Mouse (Mus musculus) neural tube, embryonic 14.5 days (tissue): ENCODE measurements around the gene Anks1b. TPM values are rescaled to one million over a fixed set of nuclear protein-coding genes. Genes with fewer than 3 reads are reported as not detected.

Source experiments
- ATAC-seq: fragments of 200-750 bp; cut with Nextera tagmentation; 2 replicates; pipeline ENCODE4 v1.8.0; 2017; ENCODE audit warnings: low read depth, mild to moderate bottlenecking, moderate TSS enrichment, moderate library complexity
- H3K27ac ChIP-seq: fragments of 300-500 bp; sonication (generic); 2 replicates; pipeline ENCODE4 v1.5.1; 2014; ENCODE audit warnings: low read depth, mild to moderate bottlenecking, control low read depth, low read length, moderate library complexity, mixed read lengths
- H3K27me3 ChIP-seq: fragments of 300-500 bp; sonication (generic); 2 replicates; pipeline ENCODE4 v1.6.1; 2014; ENCODE audit warnings: low read length; ENCODE audit not compliant: control insufficient read depth, insufficient read depth
- H3K36me3 ChIP-seq: fragments of 300-500 bp; sonication (generic); 2 replicates; pipeline ENCODE4 v1.6.1; 2014; ENCODE audit warnings: low read length, mixed read lengths; ENCODE audit not compliant: control insufficient read depth, insufficient read depth
- H3K4me1 ChIP-seq: fragments of 300-500 bp; sonication (generic); 2 replicates; pipeline ENCODE4 v1.6.1; 2014; ENCODE audit warnings: low read length; ENCODE audit not compliant: control insufficient read depth, insufficient read depth
- H3K4me2 ChIP-seq: fragments of 300-500 bp; sonication (generic); 2 replicates; pipeline ENCODE4 v1.6.1; 2014; ENCODE audit warnings: mild to moderate bottlenecking, low read depth, low read length, control low read depth
- H3K4me3 ChIP-seq: fragments of 300-500 bp; sonication (generic); 2 replicates; pipeline ENCODE4 v1.5.1; 2014; ENCODE audit warnings: low read depth, low read length, control low read depth, mixed read lengths
- H3K9ac ChIP-seq: fragments of 300-500 bp; sonication (generic); replicated peaks from 2 replicates; pipeline ENCODE4 v1.6.1; 2014; ENCODE audit warnings: low read depth, mild to moderate bottlenecking, control low read depth, low read length, mixed read lengths
- H3K9me3 ChIP-seq: fragments of 300-500 bp; sonication (generic); 2 replicates; pipeline ENCODE4 v1.6.1; 2016; ENCODE audit warnings: low read length; ENCODE audit not compliant: control insufficient read depth
- WGBS: fragments of 180-500 bp; shearing (Covaris S2); extraction: QIAGEN DNeasy Blood & Tissue Kit; methylation state at CpG from one replicate; pipeline ENCODE4 v1.1.7; 2014; 5-methylcytosine and 5-hydroxymethylcytosine counted together
- polyA plus RNA-seq: library from polyadenylated mRNA; unstranded; fragments of >200 nt; fragmentation: Nextera tagmentation; extraction: Ambion mirVana; gene quantifications from 2 replicates; pipeline ENCODE4 v1.2.1, GENCODE M21; 2014

The Anks1b gene
- polyA plus RNA-seq, 1 experiment from 2014 or later, result 79.1 TPM

DNA sequence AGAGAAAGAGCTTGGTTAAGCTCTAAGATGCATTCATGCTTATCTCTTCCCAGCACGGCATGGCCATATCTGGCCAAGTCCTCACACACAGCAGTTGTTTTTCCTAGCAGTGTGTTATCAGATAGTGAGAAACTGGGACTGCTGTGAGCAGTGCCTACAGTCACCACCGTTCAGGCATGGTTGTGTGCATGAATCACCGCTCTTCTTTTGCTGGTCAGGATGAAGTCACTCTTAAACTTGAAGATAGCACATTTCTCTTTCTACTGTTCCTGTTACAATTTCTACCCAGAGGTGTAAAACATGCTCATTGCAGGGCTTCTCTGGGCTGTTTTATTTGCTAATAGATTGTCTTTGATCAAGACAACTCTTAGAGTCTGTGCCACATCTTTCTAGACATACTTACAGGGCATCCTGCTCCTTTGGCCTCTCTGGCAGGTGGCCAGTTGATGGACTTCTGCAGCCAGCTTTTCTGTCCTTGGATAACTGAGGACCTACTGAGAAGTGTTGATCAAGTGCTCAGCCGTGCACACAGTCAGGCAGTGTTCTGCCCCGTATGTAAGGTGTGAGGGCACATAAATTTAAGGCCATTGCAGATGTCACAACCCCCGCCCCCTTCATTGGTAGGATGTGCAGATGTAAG, 296.8 kb downstream of the Anks1b start:
- Histone ChIP-seq H3K4me3 (no peak overlapping the region), H3K9me3 (no peaks in the 10 kb centered on the region), H3K4me2 (no peak overlapping the region), H3K27me3 (no peaks in the 10 kb centered on the region), H3K36me3 (no peaks in the 10 kb centered on the region), H3K4me1 (no peaks in the 10 kb centered on the region), H3K27ac (no peak overlapping the region), H3K9ac (no peak overlapping the region)
- ATAC-seq, result no peak
- 85% methylated on average over 6 of the region's 6 CpGs for WGBS

DNA sequence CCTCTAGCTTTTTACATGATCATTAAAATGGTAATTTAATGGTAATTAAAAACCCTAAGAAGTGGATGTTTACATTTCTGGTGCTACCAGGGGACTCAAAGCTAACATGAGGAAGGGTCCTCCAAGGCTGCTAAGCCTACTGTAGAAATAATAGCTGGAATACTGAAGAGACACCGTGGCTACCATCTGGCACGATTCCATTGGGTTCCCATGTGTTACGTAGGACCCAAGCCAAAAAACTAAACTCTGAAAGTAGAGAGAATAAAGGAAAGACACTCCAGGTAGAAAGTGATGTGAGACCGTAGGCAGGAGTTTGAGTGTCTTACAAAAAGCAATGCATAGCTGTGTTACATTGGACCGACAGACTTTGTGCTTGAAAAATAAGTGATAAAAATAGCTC, 317.1 kb downstream of the Anks1b start:
- H3K4me3 ChIP-seq, result no peak overlapping the region
- no peaks in the 10 kb centered on the region for H3K9me3 ChIP-seq
- no peaks in the 10 kb centered on the region for H3K36me3 ChIP-seq
- H3K4me2 ChIP-seq, result no peak overlapping the region
- WGBS, result 59% methylated on average over 5 of the region's 5 CpGs
- H3K4me1 ChIP-seq, result no peaks in the 10 kb centered on the region
- H3K27me3 ChIP-seq, result no peaks in the 10 kb centered on the region
- no peak for ATAC-seq
- no peak overlapping the region for H3K27ac ChIP-seq
- H3K9ac ChIP-seq, result no peak overlapping the region

DNA sequence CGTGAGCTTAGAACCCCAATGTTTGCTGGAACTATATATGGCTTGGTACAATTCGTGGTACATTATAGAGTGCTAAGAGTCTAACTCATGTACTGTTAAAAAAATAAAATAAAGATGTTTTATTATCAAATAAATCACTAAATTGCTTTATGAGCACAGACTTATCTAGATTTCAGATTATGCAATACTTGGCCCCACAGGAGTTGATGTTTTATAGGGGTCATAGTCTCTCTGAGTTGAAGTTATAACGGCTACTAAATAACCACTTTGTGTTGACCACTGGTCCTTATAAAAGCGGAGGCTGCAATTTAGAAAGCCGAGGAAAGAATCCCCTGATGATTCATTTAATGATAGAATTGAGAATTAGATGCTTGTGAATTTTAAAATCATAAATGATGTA, 323.6 kb downstream of the Anks1b start:
- Histone ChIP-seq H3K4me3 (no peak overlapping the region), H3K4me1 (no peaks in the 10 kb centered on the region), H3K36me3 (no peaks in the 10 kb centered on the region), H3K27ac (no peak overlapping the region), H3K27me3 (no peaks in the 10 kb centered on the region), H3K4me2 (no peak overlapping the region), H3K9ac (no peak overlapping the region), H3K9me3 (no peaks in the 10 kb centered on the region)
- ATAC-seq, result no peak
- 78% methylated on average over 5 of the region's 5 CpGs for WGBS

DNA sequence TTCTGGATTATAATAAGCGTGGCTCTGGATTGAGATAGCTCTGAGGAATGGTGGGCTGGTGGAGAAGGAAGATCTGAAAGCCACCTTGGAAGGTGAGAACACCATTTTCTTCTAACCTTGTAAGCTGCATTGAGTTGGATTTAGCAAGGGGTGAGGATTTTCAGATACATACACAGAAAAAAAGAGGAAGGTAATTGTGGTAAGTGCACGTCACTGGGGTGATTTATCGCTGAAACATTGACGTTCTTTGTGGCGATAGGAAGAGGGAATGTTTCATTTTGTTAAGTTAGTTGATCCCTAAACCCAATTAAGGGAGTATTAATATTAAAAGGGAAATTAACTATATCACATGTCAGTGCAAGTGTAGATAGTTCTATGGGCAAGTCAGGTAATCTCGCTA, 336.7 kb downstream of the Anks1b start:
- ATAC-seq, result no peak
- Histone ChIP-seq H3K27ac (no peak overlapping the region), H3K9ac (no peak overlapping the region), H3K4me2 (no peak overlapping the region), H3K4me3 (no peak overlapping the region), H3K36me3 (no peaks in the 10 kb centered on the region), H3K9me3 (no peaks in the 10 kb centered on the region), H3K27me3 (no peaks in the 10 kb centered on the region), H3K4me1 (no peaks in the 10 kb centered on the region)
- 89% methylated on average over 6 of the region's 6 CpGs for WGBS

DNA sequence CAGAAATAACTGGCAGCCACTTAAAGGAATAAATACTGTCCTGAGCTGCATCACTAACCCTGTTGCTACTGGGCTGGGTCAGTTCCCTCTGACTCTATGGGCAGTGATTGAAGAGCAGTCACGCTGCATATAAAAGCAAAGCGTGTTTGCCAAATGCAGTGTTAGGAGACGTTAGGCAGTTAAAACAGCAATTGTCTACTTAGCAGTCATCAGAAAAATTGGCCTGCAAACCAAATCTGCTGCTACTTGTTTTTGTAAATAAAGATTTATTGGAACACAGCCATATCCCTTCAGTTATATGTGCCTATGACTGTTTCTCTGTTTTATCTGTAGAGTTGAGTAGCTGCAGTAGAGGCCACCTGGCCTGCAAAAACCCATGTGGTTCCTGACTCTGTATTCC, 347.2 kb downstream of the Anks1b start:
- no peak for ATAC-seq
- Histone ChIP-seq H3K4me1 (no peaks in the 10 kb centered on the region), H3K4me3 (no peak overlapping the region), H3K9ac (no peak overlapping the region), H3K27me3 (no peaks in the 10 kb centered on the region), H3K4me2 (no peak overlapping the region), H3K27ac (no peak overlapping the region), H3K9me3 (no peaks in the 10 kb centered on the region), H3K36me3 (no peaks in the 10 kb centered on the region)
- WGBS, result 69% methylated on average over 3 of the region's 3 CpGs

DNA sequence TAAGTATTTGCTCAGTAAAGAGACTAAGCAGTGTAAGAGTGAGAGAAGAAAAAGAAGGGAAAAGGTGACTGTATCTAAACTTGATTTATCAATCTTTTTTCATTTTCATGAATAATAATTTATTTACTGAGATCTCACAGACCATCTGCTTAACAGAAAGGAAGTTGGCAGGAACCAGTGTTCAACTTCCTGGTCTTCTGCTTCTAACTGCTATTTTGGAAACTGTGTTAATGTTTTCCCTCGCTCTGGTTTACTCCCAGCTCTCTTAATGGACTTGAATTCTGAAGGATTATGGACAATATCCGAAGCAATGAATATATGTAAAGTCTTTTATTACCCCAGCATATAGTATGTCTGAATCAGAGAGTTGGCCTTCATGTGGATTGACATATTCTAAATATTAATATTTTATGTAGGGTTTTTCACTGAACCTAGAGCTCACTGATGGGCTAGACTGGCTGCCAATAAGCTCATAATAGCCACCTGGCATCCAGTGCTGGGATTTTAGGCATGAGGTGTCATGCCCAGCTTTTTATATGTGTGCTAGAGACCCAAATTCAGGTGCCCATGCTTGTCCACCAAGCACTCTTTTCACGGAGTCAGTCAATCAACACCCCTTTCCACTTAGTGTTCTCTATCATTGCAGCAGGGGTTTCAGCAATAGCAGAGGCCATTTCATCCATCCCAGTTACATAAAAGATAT, 349.6 kb downstream of the Anks1b start:
- H3K4me3 ChIP-seq, result no peak overlapping the region
- no peak overlapping the region for H3K4me2 ChIP-seq
- ATAC-seq, result no peak

DNA sequence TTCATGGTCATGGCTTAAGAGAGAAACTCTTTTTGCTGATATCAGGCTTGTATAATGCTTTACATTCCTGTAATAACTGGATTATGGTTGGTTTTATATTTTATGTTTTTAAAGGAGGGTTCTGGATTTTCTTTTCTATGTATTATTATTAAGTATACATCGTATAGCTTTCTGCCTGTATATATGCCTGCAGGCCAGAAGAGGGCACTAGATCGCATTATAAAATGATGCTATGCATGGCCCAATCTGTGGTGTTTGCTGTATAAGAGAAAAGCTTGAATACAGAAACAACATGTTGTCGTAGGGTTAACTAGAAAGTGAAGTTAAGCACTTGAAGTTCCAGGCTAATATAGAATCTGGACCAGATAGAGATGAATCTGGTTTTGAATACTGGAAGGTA, 362.0 kb downstream of the Anks1b start:
- H3K4me2 ChIP-seq, result no peak overlapping the region
- H3K4me1 ChIP-seq, result no peaks in the 10 kb centered on the region
- no peaks in the 10 kb centered on the region for H3K36me3 ChIP-seq
- H3K9me3 ChIP-seq, result no peaks in the 10 kb centered on the region
- no peak overlapping the region for H3K4me3 ChIP-seq
- no peaks in the 10 kb centered on the region for H3K27me3 ChIP-seq
- no peak for ATAC-seq
- H3K27ac ChIP-seq, result no peak overlapping the region
- H3K9ac ChIP-seq, result no peak overlapping the region
- WGBS, result 83% methylated on average over 3 of the region's 3 CpGs

More for the DNA sequence above, 349.6 kb downstream of the Anks1b start:
- H3K27me3 ChIP-seq, result no peaks in the 10 kb centered on the region
- H3K36me3 ChIP-seq, result no peaks in the 10 kb centered on the region
- H3K4me1 ChIP-seq, result no peaks in the 10 kb centered on the region
- no peak overlapping the region for H3K27ac ChIP-seq
- H3K9ac ChIP-seq, result no peak overlapping the region
- H3K9me3 ChIP-seq, result no peaks in the 10 kb centered on the region
- 85% methylated on average over 3 of the region's 3 CpGs for WGBS

DNA sequence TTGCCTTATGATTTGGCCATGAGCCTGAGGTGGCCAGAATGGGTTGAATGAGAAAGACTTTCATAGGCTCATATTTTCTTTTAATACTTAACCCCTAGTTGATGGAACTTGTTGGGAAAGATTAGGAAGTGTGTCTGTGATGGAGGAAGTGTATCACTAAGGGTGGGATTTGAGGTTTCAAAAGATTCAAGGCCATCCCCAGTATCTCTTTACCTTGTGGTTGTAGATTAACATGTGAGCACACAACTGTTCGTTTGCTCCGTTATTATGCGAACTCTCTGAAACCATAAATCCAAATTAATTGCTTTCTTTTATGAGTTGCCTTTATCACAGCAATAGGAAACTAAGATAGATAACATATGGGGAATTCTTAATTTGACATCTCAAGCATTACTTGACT, 364.0 kb downstream of the Anks1b start:
- no peak overlapping the region for H3K4me2 ChIP-seq
- no peak overlapping the region for H3K4me3 ChIP-seq
- H3K9ac ChIP-seq, result no peak overlapping the region
- H3K36me3 ChIP-seq, result no peaks in the 10 kb centered on the region
- no peaks in the 10 kb centered on the region for H3K9me3 ChIP-seq
- H3K27me3 ChIP-seq, result no peaks in the 10 kb centered on the region
- H3K4me1 ChIP-seq, result no peaks in the 10 kb centered on the region
- no peak overlapping the region for H3K27ac ChIP-seq
- ATAC-seq, result no peak
- 86% methylated on average over 3 of the region's 3 CpGs for WGBS

DNA sequence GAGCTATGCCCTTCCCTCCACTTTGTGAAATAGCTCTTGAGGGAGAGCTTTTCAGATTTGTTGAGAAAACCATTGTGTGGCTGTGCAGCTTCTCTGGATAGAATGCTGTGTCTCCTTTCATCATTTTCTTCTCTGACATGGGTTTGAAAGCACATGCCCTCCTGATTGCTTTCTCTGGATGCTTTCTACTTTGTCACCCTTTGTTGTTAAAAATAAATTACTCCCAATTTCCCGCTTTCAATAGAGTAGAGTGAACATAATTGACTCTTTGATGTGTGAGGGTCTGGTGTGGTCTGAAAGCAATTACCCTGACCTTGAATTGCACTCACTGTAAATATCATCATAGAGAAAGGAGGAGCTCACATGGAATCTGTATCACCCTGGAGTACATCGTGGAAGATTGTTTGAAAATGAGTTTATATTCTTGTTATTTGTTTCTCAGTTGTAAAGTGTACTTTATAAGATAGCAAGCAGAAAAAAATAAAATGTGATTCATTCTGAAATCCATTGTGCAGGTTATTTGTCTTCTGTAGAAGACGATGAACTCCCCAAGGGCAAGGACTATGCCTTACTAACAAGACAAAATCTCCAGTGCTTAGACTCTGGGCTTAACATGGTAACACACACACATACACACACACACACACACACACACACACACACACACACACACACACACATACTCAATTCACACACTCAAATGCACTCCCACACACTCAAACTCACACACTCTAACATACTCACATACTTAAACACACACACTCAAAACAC, 385.8 kb downstream of the Anks1b start:
- ATAC-seq, result no peak
- Histone ChIP-seq H3K4me3 (no peak overlapping the region), H3K9ac (no peak overlapping the region), H3K36me3 (no peaks in the 10 kb centered on the region), H3K27ac (no peak overlapping the region), H3K9me3 (no peaks in the 10 kb centered on the region), H3K4me2 (no peak overlapping the region), H3K27me3 (no peaks in the 10 kb centered on the region), H3K4me1 (no peaks in the 10 kb centered on the region)
- 11% methylated on average over 3 of the region's 3 CpGs for WGBS
